Mouse (Mus musculus) small intestine, adult 2 months (tissue): ENCODE results near the gene Shisa9. TPM values are rescaled to one million over a fixed set of nuclear protein-coding genes. Genes with fewer than 3 reads are reported as not detected.

Experiments used
- H3K27ac ChIP-seq: fragments of 200-500 bp; 2 replicates; pipeline ENCODE4 v1.5.1; 2012; ENCODE audit warnings: low read depth, low read length, control low read depth, inconsistent platforms; ENCODE audit not compliant: insufficient read depth
- H3K27me3 ChIP-seq: fragments of 200-500 bp; 2 replicates; pipeline ENCODE4 v1.6.1; 2012; ENCODE audit warnings: mild to moderate bottlenecking, moderate library complexity, low read length, inconsistent platforms; ENCODE audit not compliant: control insufficient read depth, insufficient read depth
- H3K36me3 ChIP-seq: fragments of 200-500 bp; 2 replicates; pipeline ENCODE4 v1.6.1; 2012; ENCODE audit warnings: mild to moderate bottlenecking, low read length, control low read depth, inconsistent platforms; ENCODE audit not compliant: control insufficient read depth, insufficient read depth
- H3K4me1 ChIP-seq: fragments of 200-500 bp; 2 replicates; pipeline ENCODE4 v1.6.1; 2012; ENCODE audit warnings: low read length, inconsistent platforms, mixed read lengths; ENCODE audit not compliant: control insufficient read depth, insufficient read depth, insufficient read length
- H3K4me3 ChIP-seq: fragments of 200-500 bp; 2 replicates; pipeline ENCODE4 v1.5.1; 2012; ENCODE audit warnings: low read depth, mild to moderate bottlenecking, control low read depth, inconsistent platforms, low read length, moderate library complexity
- CTCF ChIP-seq: fragments of 200-500 bp; IDR thresholded peaks from 2 replicates; pipeline ENCODE4 v1.5.1; 2012; ENCODE audit warnings: low read depth, mild to moderate bottlenecking, control low read depth, inconsistent platforms, low read length, moderate library complexity, mixed read lengths; ENCODE audit not compliant: insufficient replicate concordance, insufficient read length; ENCODE audit errors: extremely low read depth
- POLR2A ChIP-seq: fragments of 200-500 bp; IDR thresholded peaks from 2 replicates; pipeline ENCODE4 v1.6.1; 2012; ENCODE audit warnings: low read depth, mild to moderate bottlenecking, control low read depth, inconsistent platforms, low read length, moderate library complexity
- WGBS: fragments of 180-500 bp; shearing (Covaris S2); methylation state at CpG from one replicate; pipeline ENCODE4 v1.1.7; 2018; 5-methylcytosine and 5-hydroxymethylcytosine counted together
- polyA plus RNA-seq: library from polyadenylated mRNA; depleted of rRNA; stranded (reverse); fragments of >200 nt; gene quantifications from 2 replicates; pipeline ENCODE4 v1.2.3, GENCODE M21; 2012

Shisa9 gene
- polyA plus RNA-seq, 1 experiment: 0.03 TPM

DNA sequence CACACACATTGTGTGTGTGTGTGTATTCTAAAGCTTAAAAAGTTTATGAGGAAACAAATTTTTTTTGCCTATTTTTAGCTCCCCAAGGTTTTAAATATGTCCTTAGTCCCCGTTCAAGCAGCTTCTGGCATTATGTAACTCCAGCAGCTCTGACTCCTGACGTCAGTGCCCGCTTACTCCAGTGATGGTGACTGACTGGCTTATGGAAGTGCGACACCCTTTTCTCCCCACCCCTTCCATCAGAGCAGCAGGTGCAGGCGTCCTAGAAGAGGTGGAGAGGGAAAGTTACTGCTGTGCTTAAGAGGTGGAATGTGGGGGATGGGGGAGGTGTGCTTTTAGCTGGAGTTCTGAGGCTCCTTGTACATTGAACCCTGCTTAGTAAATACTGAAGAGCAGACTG is 213.7 kb downstream of the Shisa9 start:
- Histone ChIP-seq H3K4me1 (no peaks in the 10 kb centered on the region), H3K4me3 (no peak overlapping the region)
- WGBS: 24% methylated on average over 5 of the region's 5 CpGs

DNA sequence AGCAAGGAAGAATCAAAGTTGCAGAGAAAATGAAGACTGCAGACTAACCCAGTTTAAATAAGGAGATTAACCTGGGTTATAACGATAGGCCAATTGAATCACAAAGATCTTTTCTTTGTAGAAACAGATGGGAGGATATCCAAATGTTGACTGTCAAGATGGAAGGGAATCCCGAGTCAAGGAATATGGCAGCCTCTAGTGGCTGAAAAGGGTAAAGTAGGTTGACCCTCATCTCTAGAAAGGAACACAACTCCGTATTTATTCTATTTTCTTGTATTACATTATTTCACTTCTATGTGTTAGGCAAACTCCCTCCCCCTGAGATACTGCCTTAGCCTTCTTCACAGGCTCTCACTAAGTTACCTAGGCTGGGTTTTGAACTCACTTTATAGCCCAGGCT is 217.3 kb downstream of the Shisa9 start:
- Histone ChIP-seq H3K27ac (no peak overlapping the region), H3K36me3 (no peaks in the 10 kb centered on the region), H3K4me3 (no peak overlapping the region), H3K4me1 (no peaks in the 10 kb centered on the region), H3K27me3 (no peaks in the 10 kb centered on the region)
- TF ChIP-seq CTCF (no peak), POLR2A (no peak)
- 16% methylated on average over 3 of the region's 3 CpGs for WGBS

More for the DNA sequence above, 213.7 kb downstream of the Shisa9 start:
- H3K27ac ChIP-seq: no peak overlapping the region
- H3K27me3 ChIP-seq: no peaks in the 10 kb centered on the region
- no peak for TF ChIP-seq CTCF
- no peaks in the 10 kb centered on the region for H3K36me3 ChIP-seq

GRCm38 (mm10) chr16:12202151-12202550 is 218.2 kb downstream of the Shisa9 start:
- no peak overlapping the region for H3K4me3 ChIP-seq
- H3K27me3 ChIP-seq: no peaks in the 10 kb centered on the region
- H3K27ac ChIP-seq: no peak overlapping the region
- H3K36me3 ChIP-seq: no peaks in the 10 kb centered on the region
- WGBS: 50% methylated on average over 3 of the region's 3 CpGs
- TF ChIP-seq POLR2A: no peak
- TF ChIP-seq CTCF: no peak
- H3K4me1 ChIP-seq: no peaks in the 10 kb centered on the region

DNA sequence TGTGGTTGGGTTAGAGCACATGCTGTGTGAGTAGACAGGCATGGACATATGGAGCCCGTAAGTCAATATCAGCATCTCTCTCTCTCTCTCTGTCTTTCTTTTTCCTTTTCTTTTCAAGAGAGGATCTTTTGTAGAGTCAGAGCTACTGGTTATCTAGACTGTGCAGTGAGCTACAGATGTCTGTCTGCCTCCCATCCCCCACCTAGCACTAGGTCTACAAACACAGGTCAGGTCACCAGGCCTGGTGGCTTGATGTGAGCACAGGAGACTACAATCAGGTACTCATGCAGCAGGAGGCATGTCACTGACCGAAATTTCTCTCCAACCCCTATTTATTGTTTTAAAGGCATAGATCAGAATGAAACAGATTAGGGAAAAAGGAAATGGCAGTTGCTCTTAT is 219.1 kb downstream of the Shisa9 start:
- H3K4me3 ChIP-seq: no peak overlapping the region
- no peak overlapping the region for H3K27ac ChIP-seq
- TF ChIP-seq POLR2A: no peak
- no peak for TF ChIP-seq CTCF
- no peaks in the 10 kb centered on the region for H3K36me3 ChIP-seq
- 72% methylated on average over 2 of the region's 2 CpGs for WGBS
- H3K27me3 ChIP-seq: no peaks in the 10 kb centered on the region
- H3K4me1 ChIP-seq: no peaks in the 10 kb centered on the region

DNA sequence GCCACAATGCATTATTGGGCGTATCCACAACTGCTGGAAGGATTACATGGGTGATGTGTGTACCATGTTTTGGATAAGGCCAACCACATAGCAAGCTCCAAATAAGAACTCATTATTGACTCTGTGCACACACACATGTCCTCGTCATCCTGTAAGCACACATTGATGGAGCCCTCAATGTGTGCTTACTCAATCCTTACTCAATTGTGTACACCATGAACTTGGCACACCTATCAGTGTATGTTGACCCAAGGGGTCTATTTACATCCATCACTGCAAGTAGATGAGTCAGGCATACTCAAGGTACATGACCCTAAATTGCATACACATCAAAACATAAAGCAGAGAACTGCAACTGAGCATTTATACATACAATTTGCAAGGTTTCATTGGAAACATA is 220.5 kb downstream of the Shisa9 start:
- Histone ChIP-seq H3K36me3 (no peaks in the 10 kb centered on the region), H3K27me3 (no peaks in the 10 kb centered on the region), H3K27ac (no peak overlapping the region), H3K4me1 (no peaks in the 10 kb centered on the region), H3K4me3 (no peak overlapping the region)
- TF ChIP-seq POLR2A: no peak
- no peak for TF ChIP-seq CTCF
- WGBS: 74% methylated on average over 2 of the region's 2 CpGs

GRCm38 (mm10) chr16:12206421-12206950 is 222.6 kb downstream of the Shisa9 start:
- WGBS: 60% methylated on average over 1 of the region's 1 CpGs
- Histone ChIP-seq H3K36me3 (no peaks in the 10 kb centered on the region), H3K27me3 (no peaks in the 10 kb centered on the region), H3K4me1 (no peaks in the 10 kb centered on the region), H3K4me3 (no peak overlapping the region), H3K27ac (no peak overlapping the region)
- no peak for TF ChIP-seq POLR2A
- TF ChIP-seq CTCF: no peak

GRCm38 (mm10) chr16:12206951-12207350 is 223.0 kb downstream of the Shisa9 start:
- TF ChIP-seq CTCF (no peak), POLR2A (no peak)
- H3K4me1 ChIP-seq: no peaks in the 10 kb centered on the region
- H3K27ac ChIP-seq: no peak overlapping the region
- H3K4me3 ChIP-seq: no peak overlapping the region
- no peaks in the 10 kb centered on the region for H3K36me3 ChIP-seq
- 65% methylated on average over 2 of the region's 2 CpGs for WGBS
- H3K27me3 ChIP-seq: no peaks in the 10 kb centered on the region

DNA sequence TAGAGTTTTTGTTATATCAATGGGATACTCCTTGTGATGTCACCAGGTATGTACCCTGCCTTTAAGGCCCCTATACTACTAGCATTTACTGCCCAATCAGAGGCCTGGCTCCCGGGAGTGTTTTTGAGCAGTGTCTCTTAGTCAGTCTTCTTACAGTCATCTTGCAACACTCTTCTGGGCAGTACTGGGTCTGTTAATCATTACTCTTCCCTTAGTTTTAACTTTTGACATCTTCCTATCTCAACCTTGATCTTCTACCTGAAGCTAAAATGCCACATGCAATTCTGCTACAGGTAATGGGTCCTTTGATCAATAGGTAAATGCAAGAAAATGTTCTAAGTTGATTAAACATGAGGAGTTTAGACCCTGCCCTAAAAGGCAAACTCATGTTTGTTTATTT is 225.4 kb downstream of the Shisa9 start:
- no peak overlapping the region for H3K4me3 ChIP-seq
- H3K4me1 ChIP-seq: no peaks in the 10 kb centered on the region
- no peak for TF ChIP-seq CTCF
- TF ChIP-seq POLR2A: no peak
- WGBS: 62% methylated on average over 1 of the region's 1 CpGs
- H3K27ac ChIP-seq: no peak overlapping the region
- no peaks in the 10 kb centered on the region for H3K27me3 ChIP-seq
- no peaks in the 10 kb centered on the region for H3K36me3 ChIP-seq
